Mouse (Mus musculus): Measurements from ENCODE around the gene Ryr2.
"Not testable (repeated sequence)": the region's sequence is repeated elsewhere in the genome, so short reads cannot be mapped to it uniquely, and the experiment has no call there.

Gene Ryr2

GRCm38 (mm10) chr13:11880503-11881227 lies 226.1 kb downstream of the Ryr2 start:
- no peak for DNase-seq (ENCODE audit: low read depth, low spot score)

- no peak for DNase-seq (ENCODE audit: low read depth, low spot score)
These were observed 227.7 kb downstream of the Ryr2 start for GRCm38 (mm10) chr13:11879037-11879436.

GRCm38 (mm10) chr13:11874852-11875251 lies 231.9 kb downstream of the Ryr2 start:
- DNase-seq (ENCODE audit: low read depth, low spot score): no peak

- DNase-seq (ENCODE audit: low read depth, low spot score): no peak
These were observed 236.8 kb downstream of the Ryr2 start for GRCm38 (mm10) chr13:11869971-11870370.

- no peak for DNase-seq (ENCODE audit: low read depth, low spot score)
These were observed 237.3 kb downstream of the Ryr2 start for GRCm38 (mm10) chr13:11869486-11869885.

GRCm38 (mm10) chr13:11868979-11869378 lies 237.8 kb downstream of the Ryr2 start:
- peak; percentile 43 for DNase-seq (ENCODE audit: low read depth, low spot score)

GRCm38 (mm10) chr13:11868056-11868455 lies 238.7 kb downstream of the Ryr2 start:
- DNase-seq (ENCODE audit: low read depth, low spot score): no peak

- peak; percentile 31 for DNase-seq (ENCODE audit: low read depth, low spot score)
These were observed 241.5 kb downstream of the Ryr2 start for GRCm38 (mm10) chr13:11865261-11865660.

GRCm38 (mm10) chr13:11851691-11852090 lies 255.1 kb downstream of the Ryr2 start:
- no peak for DNase-seq (ENCODE audit: low read depth, low spot score)

- no peak for DNase-seq (ENCODE audit: low read depth, low spot score)
These were observed 262.9 kb downstream of the Ryr2 start for GRCm38 (mm10) chr13:11843889-11844288.

GRCm38 (mm10) chr13:11837870-11838269 lies 268.9 kb downstream of the Ryr2 start:
- DNase-seq (ENCODE audit: low read depth, low spot score): peak; percentile 16

GRCm38 (mm10) chr13:11837152-11837551 lies 269.6 kb downstream of the Ryr2 start:
- no peak for DNase-seq (ENCODE audit: low read depth, low spot score)

- DNase-seq (ENCODE audit: low read depth, low spot score): no peak
These were observed 270.3 kb downstream of the Ryr2 start for GRCm38 (mm10) chr13:11836304-11837078.

- DNase-seq (ENCODE audit: low read depth, low spot score): peak; percentile 12
These were observed 275.5 kb downstream of the Ryr2 start for GRCm38 (mm10) chr13:11831210-11831609.

- DNase-seq (ENCODE audit: low read depth, low spot score): no peak
These were observed 281.1 kb downstream of the Ryr2 start for GRCm38 (mm10) chr13:11825563-11826226.

- no peak for DNase-seq (ENCODE audit: low read depth, low spot score)
These were observed 288.0 kb downstream of the Ryr2 start for GRCm38 (mm10) chr13:11818723-11819122.

- not testable (repeated sequence) for DNase-seq (ENCODE audit: low read depth, low spot score)
These were observed 297.4 kb downstream of the Ryr2 start for GRCm38 (mm10) chr13:11809365-11809764.

- DNase-seq (ENCODE audit: low read depth, low spot score): peak; percentile 96
These were observed 314.2 kb downstream of the Ryr2 start for GRCm38 (mm10) chr13:11792536-11792935.

GRCm38 (mm10) chr13:11790536-11790935 lies 316.2 kb downstream of the Ryr2 start:
- DNase-seq (ENCODE audit: low read depth, low spot score): peak; percentile 66

- peak; percentile 39 for DNase-seq (ENCODE audit: low read depth, low spot score)
These were observed 324.2 kb downstream of the Ryr2 start for GRCm38 (mm10) chr13:11782411-11783155.

- DNase-seq (ENCODE audit: low read depth, low spot score): peak; percentile 85
These were observed 325.7 kb downstream of the Ryr2 start for GRCm38 (mm10) chr13:11781065-11781464.

GRCm38 (mm10) chr13:11777726-11778125 lies 329.0 kb downstream of the Ryr2 start:
- DNase-seq (ENCODE audit: low read depth, low spot score): peak; percentile 64
